Mouse (Mus musculus): Measurements from ENCODE around the gene Uty.

GRCm38 (mm10) chrY:1293708-1294107 lies 48.1 kb upstream of the Uty start:
- TF ChIP-seq TAL1 (IDR thresholded peaks at IDR 0.05; ENCODE audit: low read length) (no peak), GATA1 (IDR thresholded peaks at IDR 0.05; ENCODE audit: low read length) (no peak)
